In genomic region chr3:20033761-20034718, GRCm38 (mm10) we compare ENCODE assay signal across 8 mouse cellular contexts. TPM values are rescaled to one million over a fixed set of nuclear protein-coding genes. Genes with fewer than 3 reads are reported as not detected.
DNase-seq lines count a peak whose midpoint lies in the region; ATAC-seq and TF ChIP-seq lines count a peak whose summit lies in the region.

No protein-coding gene starts in this region.

- TF ChIP-seq CTCF in lung, adult 2 months (IDR thresholded peaks at IDR 0.05; ENCODE audit: insufficient read depth, low read length), result no peak

- ATAC-seq in embryonic facial prominence, embryonic 13.5 days (ENCODE audit: insufficient number of reproducible peaks, insufficient read depth, low FRiP score, low TSS enrichment, low read depth), result no peak
- ATAC-seq in kidney, embryonic 14.5 days (ENCODE audit: low FRiP score, low TSS enrichment), result no peak
- no peak for ATAC-seq in midbrain, embryonic 16.5 days

- peak overlapping the region; percentile 96 for H3K4me3 ChIP-seq in lung, adult 2 months (replicated peaks; ENCODE audit: extremely low read depth, low read depth, low read length)
- peak overlapping the region; percentile 82 for H3K4me3 ChIP-seq in embryonic facial prominence, embryonic 13.5 days
- H3K4me3 ChIP-seq in kidney, embryonic 14.5 days (ENCODE audit: low read length), result peak overlapping the region; percentile 82
- H3K4me3 ChIP-seq in midbrain, embryonic 16.5 days (ENCODE audit: low read depth, low read length), result peak overlapping the region; percentile 89

- H3K4me1 ChIP-seq in lung, adult 2 months (ENCODE audit: control insufficient read depth, insufficient read depth, low read length), result peaks cover 10% of the 10 kb centered on the region
- H3K4me1 ChIP-seq in embryonic facial prominence, embryonic 13.5 days, result peaks cover 11% of the 10 kb centered on the region
- H3K4me1 ChIP-seq in kidney, embryonic 14.5 days (ENCODE audit: control insufficient read depth, insufficient read depth, low read length), result 0 out of 2 replicates have a peak, but pooled peaks cover 4% of the 10 kb centered on the region
- peaks cover 11% of the 10 kb centered on the region for H3K4me1 ChIP-seq in midbrain, embryonic 16.5 days (ENCODE audit: control insufficient read depth, insufficient read depth, low read length)

- H3K27me3 ChIP-seq in embryonic facial prominence, embryonic 13.5 days, result no peaks in the 10 kb centered on the region
- no peaks in the 10 kb centered on the region for H3K27me3 ChIP-seq in kidney, embryonic 14.5 days (ENCODE audit: control insufficient read depth, insufficient read depth, low read length)
- H3K27me3 ChIP-seq in midbrain, embryonic 16.5 days (ENCODE audit: control insufficient read depth, insufficient read depth, low read depth, low read length), result no peaks in the 10 kb centered on the region

- peak overlapping the region; percentile 74 for H3K9ac ChIP-seq in embryonic facial prominence, embryonic 13.5 days
- H3K9ac ChIP-seq in kidney, embryonic 14.5 days (ENCODE audit: low read depth, low read length), result peak overlapping the region; percentile 58
- H3K9ac ChIP-seq in midbrain, embryonic 16.5 days (ENCODE audit: low read depth, low read length), result peak overlapping the region; percentile 80

- TF ChIP-seq POLR2A in lung, adult 2 months (IDR thresholded peaks at IDR 0.05; ENCODE audit: borderline replicate concordance, extremely low read depth, low read depth, low read length), result no peak

- H3K36me3 ChIP-seq in embryonic facial prominence, embryonic 13.5 days, result no peaks in the 10 kb centered on the region
- no peaks in the 10 kb centered on the region for H3K36me3 ChIP-seq in kidney, embryonic 14.5 days (ENCODE audit: control insufficient read depth, insufficient read depth, low read length)
- no peaks in the 10 kb centered on the region for H3K36me3 ChIP-seq in midbrain, embryonic 16.5 days (ENCODE audit: control insufficient read depth, insufficient read depth, low read length)

- 8% methylated on average over 10 of the region's 10 CpGs for WGBS in lung, adult 2 months
- 19% methylated on average over 10 of the region's 10 CpGs for WGBS in embryonic facial prominence, embryonic 13.5 days
- WGBS in kidney, embryonic 14.5 days, result 10% methylated on average over 10 of the region's 10 CpGs
- WGBS in midbrain, embryonic 16.5 days, result 24% methylated on average over 10 of the region's 10 CpGs

- H3K4me2 ChIP-seq in embryonic facial prominence, embryonic 13.5 days, result peak overlapping the region; percentile 80
- H3K4me2 ChIP-seq in kidney, embryonic 14.5 days (replicated peaks; ENCODE audit: low read depth, low read length), result peak overlapping the region; percentile 68
- H3K4me2 ChIP-seq in midbrain, embryonic 16.5 days (ENCODE audit: low read length), result peak overlapping the region; percentile 81

- no peak for DNase-seq in lung, adult 2 months
- DNase-seq in lung, adult 18-20 months, result no peak
- no peak for DNase-seq in frontal cortex, postnatal 36 days (ENCODE audit: low spot score in 2 of 2)
- no peak for DNase-seq in thymus, postnatal 0 days (ENCODE audit: low spot score)
- DNase-seq in ovary, postnatal 36 days (ENCODE audit: low spot score), result no peak

- no peak overlapping the region for H3K27ac ChIP-seq in embryonic facial prominence, embryonic 13.5 days
- no peak overlapping the region; the same call in 1 of the 2 replicates for H3K27ac ChIP-seq in kidney, embryonic 14.5 days (ENCODE audit: low read depth, low read length)
- peak overlapping the region; percentile 77; the same call in 1 of the 2 replicates for H3K27ac ChIP-seq in midbrain, embryonic 16.5 days (ENCODE audit: low read length)

- H3K9me3 ChIP-seq in embryonic facial prominence, embryonic 13.5 days, result no peaks in the 10 kb centered on the region
- no peaks in the 10 kb centered on the region for H3K9me3 ChIP-seq in kidney, embryonic 14.5 days (ENCODE audit: control insufficient read depth, low read length)
- H3K9me3 ChIP-seq in midbrain, embryonic 16.5 days (replicated peaks; ENCODE audit: control insufficient read depth, low read length, poor library complexity, severe bottlenecking), result no peaks in the 10 kb centered on the region

RNA-seq across cellular contexts. Expression of gene Hps3, which starts 1.1 kb away (rescaled TPM):
- polyA plus RNA-seq in lung, adult 2 months (2012; rRNA removed), result 19.5 and 46.7 TPM in 2 replicates
- 9.7 and 11.0 TPM in 2 replicates for polyA plus RNA-seq in embryonic facial prominence, embryonic 13.5 days (2015; fragmentation: Nextera tagmentation; extraction: Ambion mirVana)
- polyA plus RNA-seq in kidney, embryonic 14.5 days (2014; fragmentation: Nextera tagmentation; extraction: Ambion mirVana), result 7.1 and 12.5 TPM in 2 replicates
- polyA plus RNA-seq in midbrain, embryonic 16.5 days (2015; fragmentation: Nextera tagmentation; extraction: Ambion mirVana), result 12.3 and 12.5 TPM in 2 replicates
- polyA plus RNA-seq in thymus, postnatal 0 days (2015; fragmentation: Nextera tagmentation; extraction: Ambion mirVana), result 10.7 and 13.3 TPM in 2 replicates

RNA-seq across cellular contexts. Expression of gene Hltf, which starts 23.6 kb away (rescaled TPM):
- polyA plus RNA-seq in lung, adult 2 months (2012; rRNA removed), result 3.0 and 4.8 TPM in 2 replicates
- polyA plus RNA-seq in embryonic facial prominence, embryonic 13.5 days (2015; fragmentation: Nextera tagmentation; extraction: Ambion mirVana), result 15.7 and 17.2 TPM in 2 replicates
- polyA plus RNA-seq in kidney, embryonic 14.5 days (2014; fragmentation: Nextera tagmentation; extraction: Ambion mirVana), result 20.0 and 22.7 TPM in 2 replicates
- 15.3 and 19.5 TPM in 2 replicates for polyA plus RNA-seq in midbrain, embryonic 16.5 days (2015; fragmentation: Nextera tagmentation; extraction: Ambion mirVana)
- 26.1 and 29.8 TPM in 2 replicates for polyA plus RNA-seq in thymus, postnatal 0 days (2015; fragmentation: Nextera tagmentation; extraction: Ambion mirVana)
